Mouse (Mus musculus) layer of hippocampus, postnatal 36 days (tissue): ENCODE measurements around the gene Cnih3. TPM values are rescaled to one million over a fixed set of nuclear protein-coding genes. Genes with fewer than 3 reads are reported as not detected.

Experiments
- DNase-seq, 2 experiments: peaks; one replicate each; pipeline ENCODE4 v3.0.0; 2022
- total RNA-seq, 2 experiments: library from RNA; stranded (reverse); gene quantifications; 2 replicates each; pipeline ENCODE4 v1.2.3; 2021

Gene Cnih3
- total RNA-seq, 2 experiments from 2014 or later: 53.4 to 66.8 TPM

GRCm38 (mm10) chr1:181407281-181407680 lies 54.9 kb downstream of the Cnih3 start:
- DNase-seq: no peak

GRCm38 (mm10) chr1:181408086-181408975 lies 55.9 kb downstream of the Cnih3 start:
- DNase-seq: no peak

GRCm38 (mm10) chr1:181409693-181410092 lies 57.3 kb downstream of the Cnih3 start:
- DNase-seq: no peak

- no peak for DNase-seq
Measured at GRCm38 (mm10) chr1:181410647-181411254, 58.3 kb downstream of the Cnih3 start.

- no peak for DNase-seq
Measured at GRCm38 (mm10) chr1:181414985-181415384, 62.6 kb downstream of the Cnih3 start.

GRCm38 (mm10) chr1:181416841-181417240 lies 64.4 kb downstream of the Cnih3 start:
- no peak for DNase-seq

GRCm38 (mm10) chr1:181417937-181418523 lies 65.6 kb downstream of the Cnih3 start:
- DNase-seq: no peak

GRCm38 (mm10) chr1:181420080-181420536 lies 67.7 kb downstream of the Cnih3 start:
- no peak for DNase-seq

GRCm38 (mm10) chr1:181422796-181423195 lies 70.4 kb downstream of the Cnih3 start:
- DNase-seq: no peak

GRCm38 (mm10) chr1:181424922-181425321 lies 72.5 kb downstream of the Cnih3 start:
- DNase-seq: no peak

- no peak for DNase-seq
Measured at GRCm38 (mm10) chr1:181425388-181425787, 73.0 kb downstream of the Cnih3 start.

GRCm38 (mm10) chr1:181426406-181426805 lies 74.0 kb downstream of the Cnih3 start:
- no peak for DNase-seq

GRCm38 (mm10) chr1:181433263-181433662 lies 80.8 kb downstream of the Cnih3 start:
- no peak for DNase-seq

- no peak for DNase-seq
Measured at GRCm38 (mm10) chr1:181435414-181435813, 83.0 kb downstream of the Cnih3 start.

- no peak for DNase-seq
Measured at GRCm38 (mm10) chr1:181440982-181441603, 88.7 kb downstream of the Cnih3 start.

- DNase-seq: no peak
Measured at GRCm38 (mm10) chr1:181441654-181442241, 89.3 kb downstream of the Cnih3 start.

GRCm38 (mm10) chr1:181445041-181445440 lies 92.6 kb downstream of the Cnih3 start:
- DNase-seq: no peak

- no peak for DNase-seq
Measured at GRCm38 (mm10) chr1:181445630-181446257, 93.3 kb downstream of the Cnih3 start.

- no peak for DNase-seq
Measured at GRCm38 (mm10) chr1:181446591-181447114, 94.2 kb downstream of the Cnih3 start.

GRCm38 (mm10) chr1:181447576-181447975 lies 95.1 kb downstream of the Cnih3 start:
- DNase-seq: no peak

- DNase-seq: peak; percentile 48
Measured at GRCm38 (mm10) chr1:181448041-181448440, 95.6 kb downstream of the Cnih3 start.

- DNase-seq: no peak
Measured at GRCm38 (mm10) chr1:181453106-181453505, 100.7 kb downstream of the Cnih3 start.
